Mouse (Mus musculus): Measurements from ENCODE around the gene Aurka. TPM values are rescaled to one million over a fixed set of nuclear protein-coding genes. Genes with fewer than 3 reads are reported as not detected.
A peak's percentile ranks its signal among the peaks of the same experiment; 100 is the strongest.

Gene Aurka
- polyA plus RNA-seq, 1 experiment, result 22.3 TPM

GRCm38 (mm10) chr2:172355833-172356232 lies 14.5 kb downstream of the Aurka start:
- no peak overlapping the region for H3K4me3 ChIP-seq (ENCODE audit: insufficient read depth, low read length)
- H3K27ac ChIP-seq (ENCODE audit: insufficient read depth, low read depth, low read length), result no peak overlapping the region
- no peaks in the 10 kb centered on the region for H3K4me1 ChIP-seq (ENCODE audit: control insufficient read depth, insufficient read depth, low read length)
- TF ChIP-seq CTCF (IDR thresholded peaks at IDR 0.05; ENCODE audit: low read depth, low read length) (no peak), POLR2A (IDR thresholded peaks at IDR 0.05; ENCODE audit: borderline replicate concordance, low read depth, low read length) (no peak)

DNA sequence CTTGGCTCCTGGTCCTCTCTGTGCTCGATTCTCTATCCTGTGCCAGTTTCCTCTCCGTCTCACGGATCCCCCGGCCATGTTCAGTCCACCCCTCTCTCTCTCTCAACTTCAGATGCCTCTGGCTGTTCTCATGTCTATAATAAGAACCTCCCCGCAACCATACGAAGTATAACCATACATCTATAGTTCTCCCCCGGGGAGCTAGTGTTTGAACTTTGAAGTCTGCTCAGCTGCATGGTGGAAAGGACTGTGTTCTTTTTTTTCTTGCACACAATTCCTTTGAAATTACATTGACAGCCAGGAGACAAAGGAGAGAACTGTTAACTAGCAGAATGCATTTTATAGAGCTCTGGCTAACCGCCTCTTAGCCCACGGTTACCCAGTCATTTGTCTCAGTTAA lies 15.6 kb downstream of the Aurka start:
- no peak overlapping the region for H3K4me3 ChIP-seq (ENCODE audit: insufficient read depth, low read length)
- H3K4me1 ChIP-seq (ENCODE audit: control insufficient read depth, insufficient read depth, low read length), result no peaks in the 10 kb centered on the region
- TF ChIP-seq CTCF (IDR thresholded peaks at IDR 0.05; ENCODE audit: low read depth, low read length) (no peak), POLR2A (IDR thresholded peaks at IDR 0.05; ENCODE audit: borderline replicate concordance, low read depth, low read length) (no peak)
- no peak overlapping the region for H3K27ac ChIP-seq (ENCODE audit: insufficient read depth, low read depth, low read length)

DNA sequence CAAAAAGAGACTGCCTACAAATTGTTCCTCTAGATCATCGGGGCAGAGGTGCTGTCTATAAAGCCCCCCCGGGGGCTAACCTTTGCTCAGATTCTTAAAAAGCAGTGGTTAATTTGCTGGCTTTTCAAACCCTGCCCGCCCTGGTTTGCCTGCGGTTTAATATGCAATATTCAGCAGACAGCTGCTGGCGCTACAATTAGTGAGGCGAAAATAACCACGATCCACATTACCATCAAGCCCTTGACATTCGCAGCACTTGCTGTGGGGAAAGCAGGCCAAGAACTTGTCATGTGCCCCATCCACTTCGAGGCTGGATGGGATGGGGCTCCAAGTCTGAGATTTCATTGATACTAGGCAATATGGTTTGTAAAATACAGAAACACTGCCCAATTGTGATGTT lies 17.1 kb downstream of the Aurka start:
- no peak overlapping the region for H3K27ac ChIP-seq (ENCODE audit: insufficient read depth, low read depth, low read length)
- no peak for TF ChIP-seq CTCF (IDR thresholded peaks at IDR 0.05; ENCODE audit: low read depth, low read length)
- no peak overlapping the region for H3K4me3 ChIP-seq (ENCODE audit: insufficient read depth, low read length)
- H3K4me1 ChIP-seq (ENCODE audit: control insufficient read depth, insufficient read depth, low read length), result no peaks in the 10 kb centered on the region

- Histone ChIP-seq H3K4me1 (ENCODE audit: control insufficient read depth, insufficient read depth, low read length) (no peaks in the 10 kb centered on the region), H3K4me3 (ENCODE audit: insufficient read depth, low read length) (no peak overlapping the region), H3K27ac (ENCODE audit: insufficient read depth, low read depth, low read length) (no peak overlapping the region)
- TF ChIP-seq CTCF (IDR thresholded peaks at IDR 0.05; ENCODE audit: low read depth, low read length) (no peak), POLR2A (IDR thresholded peaks at IDR 0.05; ENCODE audit: borderline replicate concordance, low read depth, low read length) (no peak)
Observed at GRCm38 (mm10) chr2:172350773-172351172, 19.6 kb downstream of the Aurka start.

- Histone ChIP-seq H3K4me1 (ENCODE audit: control insufficient read depth, insufficient read depth, low read length) (peaks cover under 1% of the 10 kb centered on the region; the same call in 1 of the 2 replicates), H3K27ac (ENCODE audit: insufficient read depth, low read depth, low read length) (no peak overlapping the region), H3K4me3 (ENCODE audit: insufficient read depth, low read length) (no peak overlapping the region)
- TF ChIP-seq POLR2A (IDR thresholded peaks at IDR 0.05; ENCODE audit: borderline replicate concordance, low read depth, low read length), result no peak
- TF ChIP-seq CTCF (IDR thresholded peaks at IDR 0.05; ENCODE audit: low read depth, low read length), result no peak
Observed at GRCm38 (mm10) chr2:172349776-172350175, 20.6 kb downstream of the Aurka start.

DNA sequence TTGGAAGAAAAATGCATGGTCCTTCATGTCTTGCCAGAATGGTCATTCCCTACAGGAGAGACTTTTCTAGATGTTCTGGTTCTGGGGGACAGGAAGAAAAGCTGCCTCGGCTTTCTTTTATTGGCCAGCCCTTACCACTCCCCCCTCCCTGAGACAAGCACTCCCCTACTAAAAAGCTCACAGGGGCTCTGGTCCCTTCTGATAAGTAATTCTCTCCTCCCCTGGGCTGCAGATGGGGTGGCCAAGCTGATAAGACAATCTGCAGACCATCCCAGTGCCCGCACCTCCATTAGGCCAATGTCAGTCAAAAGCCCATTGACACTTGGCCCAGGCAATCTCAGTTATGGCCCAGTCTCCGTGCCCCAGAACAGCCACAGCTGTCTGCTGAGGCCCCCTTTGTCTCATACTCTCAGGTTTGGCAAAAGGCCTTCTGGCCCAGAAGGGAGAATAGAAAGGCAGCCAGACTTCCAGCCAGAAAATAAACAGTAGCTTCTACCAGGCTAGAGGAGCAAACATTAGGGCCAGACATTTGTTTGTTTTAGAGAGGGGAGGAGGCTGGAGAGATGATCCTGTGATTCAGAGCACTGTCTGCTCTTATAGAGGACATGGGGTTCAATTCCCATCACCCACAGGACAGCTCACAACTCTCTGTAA lies 21.9 kb downstream of the Aurka start:
- TF ChIP-seq CTCF (IDR thresholded peaks at IDR 0.05; ENCODE audit: low read depth, low read length) (no peak), POLR2A (IDR thresholded peaks at IDR 0.05; ENCODE audit: borderline replicate concordance, low read depth, low read length) (no peak)
- H3K4me3 ChIP-seq (ENCODE audit: insufficient read depth, low read length), result no peak overlapping the region
- H3K4me1 ChIP-seq (ENCODE audit: control insufficient read depth, insufficient read depth, low read length), result peaks cover 3% of the 10 kb centered on the region; the same call in 1 of the 2 replicates
- H3K27ac ChIP-seq (ENCODE audit: insufficient read depth, low read depth, low read length), result no peak overlapping the region

- Histone ChIP-seq H3K4me3 (ENCODE audit: insufficient read depth, low read length) (no peak overlapping the region), H3K4me1 (ENCODE audit: control insufficient read depth, insufficient read depth, low read length) (peaks cover 3% of the 10 kb centered on the region; the same call in 1 of the 2 replicates), H3K27ac (ENCODE audit: insufficient read depth, low read depth, low read length) (no peak overlapping the region)
- TF ChIP-seq CTCF (IDR thresholded peaks at IDR 0.05; ENCODE audit: low read depth, low read length) (no peak), POLR2A (IDR thresholded peaks at IDR 0.05; ENCODE audit: borderline replicate concordance, low read depth, low read length) (no peak)
Observed at GRCm38 (mm10) chr2:172346933-172347611, 23.3 kb downstream of the Aurka start.

- Histone ChIP-seq H3K4me3 (ENCODE audit: insufficient read depth, low read length) (peak overlapping the region; percentile 94), H3K4me1 (ENCODE audit: control insufficient read depth, insufficient read depth, low read length) (peaks cover 3% of the 10 kb centered on the region; the same call in 1 of the 2 replicates), H3K27ac (ENCODE audit: insufficient read depth, low read depth, low read length) (no peak overlapping the region)
- no peak for TF ChIP-seq CTCF (IDR thresholded peaks at IDR 0.05; ENCODE audit: low read depth, low read length)
- TF ChIP-seq POLR2A (IDR thresholded peaks at IDR 0.05; ENCODE audit: borderline replicate concordance, low read depth, low read length), result no peak
Observed at GRCm38 (mm10) chr2:172346034-172346929, 24.1 kb downstream of the Aurka start.

- no peak within 1 kb of the TSS for H3K27ac ChIP-seq (ENCODE audit: insufficient read depth, low read depth, low read length)
- no peak for TF ChIP-seq CTCF (IDR thresholded peaks at IDR 0.05; ENCODE audit: low read depth, low read length)
- TF ChIP-seq POLR2A (IDR thresholded peaks at IDR 0.05; ENCODE audit: borderline replicate concordance, low read depth, low read length), result no peak
- H3K4me3 ChIP-seq (ENCODE audit: insufficient read depth, low read length), result peak within 1 kb of the TSS; percentile 94
- peaks cover 3% of the 10 kb centered on the region; the same call in 1 of the 2 replicates for H3K4me1 ChIP-seq (ENCODE audit: control insufficient read depth, insufficient read depth, low read length)
Observed at GRCm38 (mm10) chr2:172345258-172345738, 25.0 kb downstream of the Aurka start, which contains the start of gene Fam210b. TSS of gene Fam210b (plus strand) at chr2:172345565.
